Mouse (Mus musculus) midbrain, embryonic 14.5 days (tissue): ENCODE data around the gene Lsm3. TPM values are rescaled to one million over a fixed set of nuclear protein-coding genes. Genes with fewer than 3 reads are reported as not detected.

ENCODE experiments used
- ATAC-seq: fragments of 200-750 bp; cut with Nextera tagmentation; 2 replicates; pipeline ENCODE4 v1.8.0; 2017; ENCODE audit warnings: moderate number of reproducible peaks, moderate library complexity; ENCODE audit not compliant: low FRiP score, low TSS enrichment
- DNase-seq: peaks from one replicate; pipeline ENCODE4 v3.0.0-alpha.2; 2015
- H3K27ac ChIP-seq: fragments of 300-500 bp; sonication (generic); replicated peaks from 2 replicates; pipeline ENCODE4 v1.5.1; 2014; ENCODE audit warnings: mild to moderate bottlenecking, low read depth, low read length, moderate library complexity
- H3K27me3 ChIP-seq: fragments of 300-500 bp; sonication (generic); 2 replicates; pipeline ENCODE4 v1.6.1; 2014; ENCODE audit warnings: low read length, control low read depth, mixed read lengths; ENCODE audit not compliant: control insufficient read depth, insufficient read depth
- H3K36me3 ChIP-seq: fragments of 300-500 bp; sonication (generic); 2 replicates; pipeline ENCODE4 v1.6.1; 2014; ENCODE audit warnings: low read length, control low read depth; ENCODE audit not compliant: control insufficient read depth, insufficient read depth
- H3K4me1 ChIP-seq: fragments of 300-500 bp; sonication (generic); 2 replicates; pipeline ENCODE4 v1.6.1; 2014; ENCODE audit warnings: mild to moderate bottlenecking, antibody characterized with exemption, low read length, control low read depth; ENCODE audit not compliant: control insufficient read depth, insufficient read depth
- H3K4me2 ChIP-seq: fragments of 300-500 bp; sonication (generic); 2 replicates; pipeline ENCODE4 v1.6.1; 2014; ENCODE audit warnings: mild to moderate bottlenecking, low read length, moderate library complexity
- H3K4me3 ChIP-seq: fragments of 300-500 bp; sonication (generic); replicated peaks from 2 replicates; pipeline ENCODE4 v1.5.1; 2014; ENCODE audit warnings: low read depth, low read length
- H3K9ac ChIP-seq: fragments of 300-500 bp; sonication (generic); replicated peaks from 2 replicates; pipeline ENCODE4 v1.6.1; 2014; ENCODE audit warnings: mild to moderate bottlenecking, low read length, moderate library complexity
- H3K9me3 ChIP-seq: fragments of 300-500 bp; sonication (generic); 2 replicates; pipeline ENCODE4 v1.6.1; 2016; ENCODE audit warnings: low read length, control low read depth, mixed read lengths; ENCODE audit not compliant: control insufficient read depth
- WGBS: fragments of 180-500 bp; shearing (Covaris S2); extraction: QIAGEN DNeasy Blood & Tissue Kit; methylation state at CpG from one replicate; pipeline ENCODE4 v1.1.7; 2014; 5-methylcytosine and 5-hydroxymethylcytosine counted together
- polyA plus RNA-seq: library from polyadenylated mRNA; unstranded; fragments of >200 nt; fragmentation: Nextera tagmentation; extraction: Ambion mirVana; gene quantifications from 2 replicates; pipeline ENCODE4 v1.2.1, GENCODE M21; 2014

Gene Lsm3
- polyA plus RNA-seq, 1 experiment from 2014 or later: 174 TPM

GRCm38 (mm10) chr6:91552693-91553092 is 37.0 kb downstream of the Lsm3 start:
- Histone ChIP-seq H3K4me1 (no peaks in the 10 kb centered on the region), H3K27me3 (no peaks in the 10 kb centered on the region), H3K4me2 (no peak overlapping the region), H3K9ac (no peak overlapping the region), H3K9me3 (no peaks in the 10 kb centered on the region), H3K36me3 (no peaks in the 10 kb centered on the region), H3K4me3 (no peak overlapping the region), H3K27ac (no peak overlapping the region)
- ATAC-seq: no peak
- 72% methylated on average over 3 of the region's 3 CpGs for WGBS
- DNase-seq: no peak

GRCm38 (mm10) chr6:91558565-91558964 is 42.8 kb downstream of the Lsm3 start:
- WGBS: 73% methylated on average over 1 of the region's 1 CpGs
- no peak for ATAC-seq

GRCm38 (mm10) chr6:91559371-91559770 is 43.6 kb downstream of the Lsm3 start:
- WGBS: 76% methylated on average over 4 of the region's 4 CpGs
- H3K27me3 ChIP-seq: no peaks in the 10 kb centered on the region
- no peaks in the 10 kb centered on the region for H3K36me3 ChIP-seq
- ATAC-seq: no peak
- no peaks in the 10 kb centered on the region for H3K4me1 ChIP-seq
- H3K27ac ChIP-seq: no peak overlapping the region
- no peak overlapping the region for H3K4me3 ChIP-seq
- H3K4me2 ChIP-seq: no peak overlapping the region
- H3K9me3 ChIP-seq: no peaks in the 10 kb centered on the region
- no peak overlapping the region for H3K9ac ChIP-seq
- DNase-seq: no peak

More at GRCm38 (mm10) chr6:91558565-91558964, 42.8 kb downstream of the Lsm3 start:
- Histone ChIP-seq H3K36me3 (no peaks in the 10 kb centered on the region), H3K9me3 (no peaks in the 10 kb centered on the region), H3K4me3 (no peak overlapping the region), H3K4me2 (no peak overlapping the region), H3K27ac (no peak overlapping the region), H3K9ac (no peak overlapping the region), H3K27me3 (no peaks in the 10 kb centered on the region), H3K4me1 (no peaks in the 10 kb centered on the region)
- no peak for DNase-seq

GRCm38 (mm10) chr6:91560186-91560585 is 44.5 kb downstream of the Lsm3 start:
- Histone ChIP-seq H3K4me2 (no peak overlapping the region), H3K36me3 (no peaks in the 10 kb centered on the region), H3K4me1 (no peaks in the 10 kb centered on the region), H3K4me3 (no peak overlapping the region), H3K27me3 (no peaks in the 10 kb centered on the region), H3K9ac (no peak overlapping the region), H3K9me3 (no peaks in the 10 kb centered on the region), H3K27ac (no peak overlapping the region)
- DNase-seq (no peak), ATAC-seq (no peak)
- WGBS: 93% methylated on average over 3 of the region's 3 CpGs

GRCm38 (mm10) chr6:91563031-91563430 is 47.3 kb downstream of the Lsm3 start:
- no peak overlapping the region for H3K9ac ChIP-seq
- no peak for ATAC-seq
- no peak for DNase-seq

GRCm38 (mm10) chr6:91566407-91566806 is 50.7 kb downstream of the Lsm3 start:
- Histone ChIP-seq H3K36me3 (no peaks in the 10 kb centered on the region), H3K4me1 (no peaks in the 10 kb centered on the region), H3K4me3 (no peak overlapping the region), H3K9ac (no peak overlapping the region), H3K9me3 (no peaks in the 10 kb centered on the region), H3K4me2 (no peak overlapping the region), H3K27ac (no peak overlapping the region), H3K27me3 (no peaks in the 10 kb centered on the region)
- 83% methylated on average over 9 of the region's 9 CpGs for WGBS
- ATAC-seq (no peak), DNase-seq (no peak)

More at GRCm38 (mm10) chr6:91563031-91563430, 47.3 kb downstream of the Lsm3 start:
- Histone ChIP-seq H3K27ac (no peak overlapping the region), H3K4me3 (no peak overlapping the region), H3K27me3 (no peaks in the 10 kb centered on the region), H3K36me3 (no peaks in the 10 kb centered on the region), H3K4me2 (no peak overlapping the region), H3K9me3 (no peaks in the 10 kb centered on the region), H3K4me1 (no peaks in the 10 kb centered on the region)
- WGBS: 88% methylated on average over 3 of the region's 3 CpGs

Other genes with a start within 250 kb of the Lsm3 start
- 9.5 and 11.3 TPM in 2 replicates for gene Wnt7a, start 104.6 kb upstream of the Lsm3 start, polyA plus RNA-seq
- gene Chchd4, start 42.4 kb upstream of the Lsm3 start, polyA plus RNA-seq: 31.6 and 38.9 TPM in 2 replicates
- 44.3 and 51.8 TPM in 2 replicates for gene Tmem43, start 42.2 kb upstream of the Lsm3 start, polyA plus RNA-seq
- 16.9 and 18.1 TPM in 2 replicates for gene Xpc, start within 50 bp of the Lsm3 start, polyA plus RNA-seq
- gene Slc6a6, start 168.1 kb downstream of the Lsm3 start, polyA plus RNA-seq: 94.1 and 94.3 TPM in 2 replicates